Mouse (Mus musculus) cortical plate, adult 2 months (tissue): ENCODE results near the gene Cltrn. TPM values are rescaled to one million over a fixed set of nuclear protein-coding genes. Genes with fewer than 3 reads are reported as not detected.

Experiments used
- H3K27ac ChIP-seq: fragments of 200-500 bp; 2 replicates; pipeline ENCODE4 v1.5.1; 2012; ENCODE audit warnings: low read length, control low read depth, inconsistent platforms; ENCODE audit not compliant: insufficient read depth
- H3K4me1 ChIP-seq: fragments of 200-500 bp; 2 replicates; pipeline ENCODE4 v1.6.1; 2011; ENCODE audit warnings: low read length; ENCODE audit not compliant: control insufficient read depth, insufficient read depth
- H3K4me3 ChIP-seq: fragments of 200-500 bp; 2 replicates; pipeline ENCODE4 v1.5.1; 2011; ENCODE audit warnings: mild to moderate bottlenecking, low read length, control low read depth; ENCODE audit not compliant: insufficient read depth
- CTCF ChIP-seq: fragments of 200-500 bp; IDR thresholded peaks from 2 replicates; pipeline ENCODE4 v1.5.1; 2011; ENCODE audit warnings: mild to moderate bottlenecking, control low read depth, low read length; ENCODE audit not compliant: insufficient read depth; ENCODE audit errors: extremely low read depth
- POLR2A ChIP-seq: fragments of 200-500 bp; IDR thresholded peaks from 2 replicates; pipeline ENCODE4 v1.6.1; 2011; ENCODE audit warnings: mild to moderate bottlenecking, low read length, control low read depth; ENCODE audit not compliant: insufficient read depth; ENCODE audit errors: extremely low read depth
- polyA plus RNA-seq: library from polyadenylated mRNA; depleted of rRNA; stranded (reverse); fragments of >200 nt; gene quantifications from 2 replicates; pipeline ENCODE4 v1.2.3, GENCODE M21; 2012; rRNA removed

The Cltrn gene
- polyA plus RNA-seq, 1 experiment = not detected

GRCm38 (mm10) chrX:164135304-164135818 lies 46.7 kb downstream of the Cltrn start:
- Histone ChIP-seq H3K27ac (no peak overlapping the region), H3K4me1 (no peaks in the 10 kb centered on the region), H3K4me3 (no peak overlapping the region)
- no peak for TF ChIP-seq POLR2A
- TF ChIP-seq CTCF = no peak

GRCm38 (mm10) chrX:164139032-164139431 lies 50.4 kb downstream of the Cltrn start, which contains the start of gene Ace2:
Ace2 (plus strand) TSS chrX:164139332.
- no peak within 1 kb of the TSS for H3K4me3 ChIP-seq
- TF ChIP-seq POLR2A (no peak), CTCF (no peak)
- no peaks in the 10 kb centered on the region for H3K4me1 ChIP-seq
- H3K27ac ChIP-seq = no peak within 1 kb of the TSS

DNA sequence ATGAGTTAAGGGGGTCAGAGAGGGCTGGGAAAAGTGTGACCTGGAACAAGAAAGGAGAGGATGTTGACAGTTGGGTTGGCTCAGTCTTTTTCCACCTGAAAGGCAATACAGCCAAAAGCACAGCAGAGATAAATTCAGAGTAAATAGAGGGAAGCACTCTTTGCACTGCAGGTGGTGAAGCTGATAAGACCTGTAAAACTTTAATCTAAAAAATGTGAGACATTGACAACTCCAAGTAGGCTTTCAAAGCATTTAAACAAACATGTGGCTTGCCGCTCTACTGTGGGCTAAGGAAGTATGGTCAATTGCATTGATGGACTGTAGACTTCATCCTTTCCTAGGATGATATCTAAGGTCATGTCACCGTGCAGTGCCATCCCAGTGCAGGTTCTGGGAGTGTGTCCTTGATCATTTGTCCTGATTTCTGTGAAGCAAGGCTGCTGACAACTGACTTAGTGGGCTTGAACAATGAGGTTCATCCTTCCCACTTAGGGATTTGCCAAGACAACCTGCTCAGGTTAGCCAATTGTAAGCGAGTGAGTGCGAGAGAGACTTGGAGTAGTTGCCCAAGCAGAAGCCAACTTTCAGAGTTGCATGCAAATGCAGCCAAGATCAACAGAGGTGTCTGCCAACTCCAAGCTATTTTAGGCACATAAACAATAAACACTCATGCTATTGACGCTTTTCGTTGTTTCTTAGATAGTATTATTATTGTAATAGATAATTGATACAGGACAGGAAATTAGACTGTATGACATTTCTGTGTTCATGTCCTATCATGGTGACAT lies 57.0 kb downstream of the Cltrn start:
- no peak for TF ChIP-seq CTCF
- TF ChIP-seq POLR2A = no peak
- no peak overlapping the region for H3K4me3 ChIP-seq
- H3K27ac ChIP-seq = no peak overlapping the region
- H3K4me1 ChIP-seq = no peaks in the 10 kb centered on the region

- no peak overlapping the region for H3K27ac ChIP-seq
- TF ChIP-seq CTCF (no peak), POLR2A (no peak)
- no peak overlapping the region for H3K4me3 ChIP-seq
- no peaks in the 10 kb centered on the region for H3K4me1 ChIP-seq
Observed at GRCm38 (mm10) chrX:164152703-164153102, 64.1 kb downstream of the Cltrn start.

DNA sequence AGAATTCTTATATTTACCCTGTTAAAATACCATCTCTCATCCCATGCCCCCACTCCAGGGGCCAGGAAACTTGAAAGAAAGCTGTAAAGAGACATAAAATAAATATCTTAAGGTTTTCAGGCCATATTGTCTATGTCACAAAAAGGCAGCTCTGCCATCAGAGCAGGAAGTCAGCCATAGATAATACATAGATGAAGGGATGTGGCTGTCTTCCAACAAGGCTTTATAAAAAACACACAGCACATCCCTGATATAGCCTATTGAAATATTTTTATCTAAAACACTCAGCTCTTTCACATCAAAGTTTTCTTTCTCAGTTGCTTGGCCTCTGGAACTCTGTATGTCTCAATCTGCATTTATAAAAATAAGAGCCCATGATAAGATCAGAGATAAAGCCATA lies 65.0 kb downstream of the Cltrn start:
- Histone ChIP-seq H3K4me1 (no peaks in the 10 kb centered on the region), H3K4me3 (no peak overlapping the region), H3K27ac (no peak overlapping the region)
- TF ChIP-seq POLR2A = no peak
- no peak for TF ChIP-seq CTCF

- TF ChIP-seq CTCF (no peak), POLR2A (no peak)
- H3K4me3 ChIP-seq = no peak overlapping the region
- H3K4me1 ChIP-seq = no peaks in the 10 kb centered on the region
- no peak overlapping the region for H3K27ac ChIP-seq
Observed at GRCm38 (mm10) chrX:164154594-164154993, 66.0 kb downstream of the Cltrn start.

DNA sequence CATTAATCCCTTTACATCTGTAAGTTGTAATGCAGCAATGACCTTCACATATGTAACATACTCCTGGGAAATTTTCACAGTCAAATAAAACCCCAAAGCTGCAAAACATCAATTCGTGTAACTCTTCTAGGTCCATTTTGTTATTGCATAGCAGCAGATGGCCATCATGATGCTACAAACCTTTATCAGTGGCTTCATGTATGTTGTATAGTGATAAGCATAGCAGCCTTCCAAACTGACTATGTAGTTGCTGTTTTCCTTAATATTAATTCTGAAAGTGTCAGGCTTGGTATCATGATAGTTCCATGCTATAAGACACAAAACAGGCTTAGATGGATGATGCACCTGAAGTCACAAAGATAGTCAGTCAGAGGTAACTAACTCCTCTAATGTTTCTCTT lies 76.1 kb downstream of the Cltrn start:
- Histone ChIP-seq H3K4me3 (no peak overlapping the region), H3K27ac (no peak overlapping the region), H3K4me1 (no peaks in the 10 kb centered on the region)
- TF ChIP-seq CTCF (no peak), POLR2A (no peak)

Other genes starting within 250 kb of the Cltrn start
- 25.0 and 25.1 TPM in 2 replicates for gene Ap1s2, start 179.8 kb upstream of the Cltrn start, polyA plus RNA-seq
- 33.0 and 35.0 TPM in 2 replicates for gene Zrsr2, start 130.2 kb upstream of the Cltrn start, polyA plus RNA-seq
- 3.5 and 3.7 TPM in 2 replicates for gene Car5b, start 60.8 kb upstream of the Cltrn start, polyA plus RNA-seq
- 8.8 and 9.2 TPM in 2 replicates for gene Siah1b, start 12.3 kb upstream of the Cltrn start, polyA plus RNA-seq
- 1.2 and 1.6 TPM in 2 replicates for gene Ace2, start 50.5 kb downstream of the Cltrn start, polyA plus RNA-seq
- gene Bmx, start 169.4 kb downstream of the Cltrn start, polyA plus RNA-seq = 1.6 and 1.7 TPM in 2 replicates
- gene Pir, start 180.5 kb downstream of the Cltrn start, polyA plus RNA-seq = 6.3 and 7.4 TPM in 2 replicates